Mouse (Mus musculus) heart, postnatal 0 days (tissue): ENCODE measurements around the gene Adgrf1. TPM values are rescaled to one million over a fixed set of nuclear protein-coding genes. Genes with fewer than 3 reads are reported as not detected.

Experiments
- ATAC-seq: fragments of 200-750 bp; cut with Nextera tagmentation; 2 replicates; pipeline ENCODE4 v1.8.0; 2017; ENCODE audit warnings: low read depth, moderate number of reproducible peaks, moderate library complexity; ENCODE audit not compliant: insufficient read depth
- DNase-seq: peaks from one replicate; pipeline ENCODE4 v3.0.0-alpha.2; 2016; ENCODE audit warnings: low spot score
- H3K27ac ChIP-seq: fragments of 300-500 bp; sonication (generic); 2 replicates; pipeline ENCODE4 v1.5.1; 2014; ENCODE audit warnings: low read depth, mild to moderate bottlenecking
- H3K27me3 ChIP-seq: fragments of 300-500 bp; sonication (generic); 2 replicates; pipeline ENCODE4 v1.6.1; 2014; ENCODE audit warnings: low read length, mixed read lengths; ENCODE audit not compliant: control insufficient read depth, insufficient read depth
- H3K36me3 ChIP-seq: fragments of 300-500 bp; sonication (generic); replicated peaks from 2 replicates; pipeline ENCODE4 v1.6.1; 2014; ENCODE audit warnings: low read length, mixed read lengths; ENCODE audit not compliant: control insufficient read depth, insufficient read depth
- H3K4me1 ChIP-seq: fragments of 300-500 bp; sonication (generic); 2 replicates; pipeline ENCODE4 v1.6.1; 2014; ENCODE audit warnings: antibody characterized with exemption; ENCODE audit not compliant: control insufficient read depth, insufficient read depth
- H3K4me2 ChIP-seq: fragments of 300-500 bp; sonication (generic); 2 replicates; pipeline ENCODE4 v1.6.1; 2014; ENCODE audit warnings: low read depth, mild to moderate bottlenecking, low read length, moderate library complexity
- H3K4me3 ChIP-seq: fragments of 300-500 bp; sonication (generic); 2 replicates; pipeline ENCODE4 v1.5.1; 2014; ENCODE audit warnings: low read depth, low read length
- H3K9ac ChIP-seq: fragments of 300-500 bp; sonication (generic); replicated peaks from 2 replicates; pipeline ENCODE4 v1.6.1; 2014; ENCODE audit warnings: low read depth, low read length, mixed read lengths
- H3K9me3 ChIP-seq: fragments of 300-500 bp; sonication (generic); replicated peaks from 2 replicates; pipeline ENCODE4 v1.6.1; 2016; ENCODE audit warnings: low read length; ENCODE audit not compliant: control insufficient read depth
- CTCF ChIP-seq: IDR thresholded peaks from 2 replicates; pipeline ENCODE4 v1.5.1; 2016; ENCODE audit warnings: antibody characterized with exemption, control low read depth, low read depth
- EP300 ChIP-seq: IDR thresholded peaks from 2 replicates; pipeline ENCODE4 v1.6.1; 2016; ENCODE audit warnings: antibody characterized with exemption, low read depth
- WGBS: fragments of 180-500 bp; shearing (Covaris S2); extraction: QIAGEN DNeasy Blood & Tissue Kit; methylation state at CpG from one replicate; pipeline ENCODE4 v1.1.7; 2014; 5-methylcytosine and 5-hydroxymethylcytosine counted together
- polyA plus RNA-seq: library from polyadenylated mRNA; unstranded; fragments of >200 nt; fragmentation: Nextera tagmentation; extraction: Ambion mirVana; gene quantifications from 2 replicates; pipeline ENCODE4 v1.2.1, GENCODE M21; 2015
- total RNA-seq: library from RNA; depleted of rRNA; stranded (reverse); fragments of >200 nt; gene quantifications from 2 replicates; pipeline ENCODE4 v1.2.3, GENCODE M21; 2014; ENCODE audit warnings: low replicate concordance

The Adgrf1 gene
- total and polyA plus RNA-seq, 2 experiments from 2014 or later = not detected

DNA sequence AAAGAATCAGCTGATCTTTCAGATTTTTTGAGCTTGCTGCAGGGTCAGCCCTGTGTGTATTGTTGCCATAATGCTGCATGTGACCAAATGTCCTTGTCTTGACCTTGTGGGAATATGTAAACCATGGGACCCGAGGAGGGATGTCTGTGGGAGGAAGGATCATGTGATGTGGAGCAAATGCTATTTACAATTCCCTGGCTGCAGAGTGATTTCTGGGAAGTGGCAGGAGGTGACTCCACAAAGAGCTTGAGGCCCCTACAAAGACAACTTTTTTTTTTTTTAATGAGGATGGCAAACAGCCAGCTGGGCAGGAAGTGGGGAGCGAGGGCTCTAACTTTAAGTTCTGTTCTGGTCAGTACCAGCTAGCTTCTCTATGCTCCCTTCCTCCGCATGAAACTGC is 20.5 kb upstream of the Adgrf1 start:
- no peaks in the 10 kb centered on the region for H3K27me3 ChIP-seq
- DNase-seq (no peak), ATAC-seq (peak; percentile 6; the same call in 1 of the 2 replicates)
- no peak overlapping the region for H3K4me3 ChIP-seq
- no peak overlapping the region for H3K9ac ChIP-seq
- 26% methylated on average over 3 of the region's 3 CpGs for WGBS
- TF ChIP-seq EP300 (no peak), CTCF (no peak)
- peaks cover 33% of the 10 kb centered on the region for H3K4me1 ChIP-seq
- no peaks in the 10 kb centered on the region for H3K36me3 ChIP-seq
- H3K27ac ChIP-seq = peak overlapping the region; percentile 36; the same call in 1 of the 2 replicates
- no peaks in the 10 kb centered on the region for H3K9me3 ChIP-seq
- no peak overlapping the region for H3K4me2 ChIP-seq

DNA sequence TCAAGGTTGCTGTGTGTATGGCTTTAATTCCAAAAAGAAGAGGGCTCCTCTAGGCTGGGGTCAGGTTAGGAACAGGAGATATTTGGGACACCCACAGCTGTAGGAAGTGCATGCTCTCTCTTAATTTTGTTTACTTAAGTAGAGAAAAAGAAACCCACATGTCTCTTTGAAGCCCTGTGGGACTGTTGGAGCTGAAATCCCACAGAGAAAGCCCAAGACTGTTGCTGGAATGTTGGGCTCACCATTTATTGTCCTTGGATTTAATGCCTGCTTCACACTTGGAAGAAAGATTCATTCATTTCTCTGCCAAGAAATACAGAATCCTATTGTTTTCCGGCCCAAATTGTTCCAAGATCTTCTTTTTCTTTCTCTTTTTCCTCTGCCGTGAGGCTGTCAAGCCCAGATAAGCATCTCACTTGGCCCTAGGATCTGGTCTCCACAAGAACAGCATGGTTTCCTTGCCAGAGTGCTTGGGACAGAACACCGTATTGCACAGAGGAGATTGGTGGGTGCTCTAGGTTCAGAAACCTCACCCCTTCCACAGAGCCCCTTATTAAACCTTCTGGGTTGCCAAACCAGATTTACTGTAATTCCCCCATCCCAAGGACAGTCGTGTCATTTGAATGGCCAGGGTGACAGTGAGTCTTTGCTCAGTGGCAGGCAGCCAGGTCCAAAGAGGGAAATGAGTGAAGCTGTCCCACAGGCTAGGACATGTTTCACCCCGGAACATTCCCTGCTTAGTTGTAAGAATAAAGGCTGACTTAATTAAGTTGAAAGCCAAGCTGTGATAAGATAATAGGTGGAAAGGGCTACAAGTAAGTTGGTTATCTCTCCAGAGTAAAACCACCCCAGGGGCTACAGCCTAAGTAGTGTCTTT is 18.6 kb upstream of the Adgrf1 start:
- Histone ChIP-seq H3K27ac (peak overlapping the region; percentile 39), H3K4me3 (no peak overlapping the region), H3K4me2 (no peak overlapping the region; the same call in 1 of the 2 replicates), H3K9me3 (no peaks in the 10 kb centered on the region), H3K36me3 (no peaks in the 10 kb centered on the region), H3K4me1 (peaks cover 37% of the 10 kb centered on the region), H3K9ac (no peak overlapping the region), H3K27me3 (no peaks in the 10 kb centered on the region)
- whole genome bisulfite sequencing = 29% methylated on average over 5 of the region's 5 CpGs
- ATAC-seq = peak; percentile 54
- DNase-seq = no peak
- TF ChIP-seq CTCF = no peak
- no peak for TF ChIP-seq EP300

DNA sequence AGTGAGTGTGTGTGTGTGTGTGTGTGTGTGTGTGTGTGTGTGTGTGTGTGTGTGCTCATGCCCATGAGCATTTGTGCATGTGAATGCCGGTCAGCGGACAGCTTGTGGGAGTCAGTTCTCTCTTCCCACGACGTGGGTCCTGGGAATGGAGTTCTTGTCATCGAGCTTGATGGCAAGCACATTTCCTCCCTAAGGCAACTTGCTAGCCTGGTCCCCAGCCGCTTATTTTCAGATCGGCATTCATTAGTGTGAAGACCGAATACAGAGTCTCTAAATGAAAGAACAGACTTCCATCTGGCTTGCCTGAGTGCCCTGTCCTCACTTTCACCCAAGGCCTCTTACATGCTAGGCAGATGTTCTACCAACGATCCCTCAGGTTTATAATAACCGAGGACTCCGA is 17.3 kb upstream of the Adgrf1 start:
- ATAC-seq (no peak), DNase-seq (no peak)
- no peak overlapping the region for H3K4me2 ChIP-seq
- WGBS = 68% methylated on average over 11 of the region's 11 CpGs
- no peaks in the 10 kb centered on the region for H3K36me3 ChIP-seq
- TF ChIP-seq EP300 (no peak), CTCF (no peak)
- no peaks in the 10 kb centered on the region for H3K27me3 ChIP-seq
- no peak overlapping the region for H3K27ac ChIP-seq
- H3K4me3 ChIP-seq = no peak overlapping the region
- H3K4me1 ChIP-seq = peaks cover 37% of the 10 kb centered on the region
- H3K9ac ChIP-seq = no peak overlapping the region
- no peaks in the 10 kb centered on the region for H3K9me3 ChIP-seq

DNA sequence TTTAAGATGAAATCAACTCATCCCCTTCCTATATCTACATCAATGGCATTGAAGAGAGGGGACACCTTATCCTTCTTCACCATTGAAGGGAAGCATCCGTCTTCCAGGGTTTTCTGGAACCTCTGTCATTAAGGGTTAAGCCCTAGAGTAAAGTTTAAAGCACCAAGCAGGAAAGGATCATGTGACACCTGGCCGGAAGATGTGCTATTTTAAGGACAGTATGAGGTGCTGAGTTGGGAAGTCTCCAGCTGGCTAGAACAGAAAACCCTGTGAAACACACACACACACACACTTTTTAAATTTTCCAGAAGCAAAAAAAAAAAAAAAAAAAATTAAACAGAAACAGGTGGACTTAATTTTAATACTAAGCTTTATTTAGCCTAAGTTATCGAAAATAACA is 15.9 kb upstream of the Adgrf1 start:
- Histone ChIP-seq H3K27ac (no peak overlapping the region), H3K36me3 (no peaks in the 10 kb centered on the region), H3K4me2 (no peak overlapping the region), H3K9ac (no peak overlapping the region), H3K27me3 (no peaks in the 10 kb centered on the region), H3K4me3 (no peak overlapping the region), H3K9me3 (no peaks in the 10 kb centered on the region), H3K4me1 (peaks cover 35% of the 10 kb centered on the region)
- WGBS = 37% methylated on average over 3 of the region's 3 CpGs
- ATAC-seq (peak; percentile 65), DNase-seq (peak; percentile 37)
- no peak for TF ChIP-seq EP300
- no peak for TF ChIP-seq CTCF

DNA sequence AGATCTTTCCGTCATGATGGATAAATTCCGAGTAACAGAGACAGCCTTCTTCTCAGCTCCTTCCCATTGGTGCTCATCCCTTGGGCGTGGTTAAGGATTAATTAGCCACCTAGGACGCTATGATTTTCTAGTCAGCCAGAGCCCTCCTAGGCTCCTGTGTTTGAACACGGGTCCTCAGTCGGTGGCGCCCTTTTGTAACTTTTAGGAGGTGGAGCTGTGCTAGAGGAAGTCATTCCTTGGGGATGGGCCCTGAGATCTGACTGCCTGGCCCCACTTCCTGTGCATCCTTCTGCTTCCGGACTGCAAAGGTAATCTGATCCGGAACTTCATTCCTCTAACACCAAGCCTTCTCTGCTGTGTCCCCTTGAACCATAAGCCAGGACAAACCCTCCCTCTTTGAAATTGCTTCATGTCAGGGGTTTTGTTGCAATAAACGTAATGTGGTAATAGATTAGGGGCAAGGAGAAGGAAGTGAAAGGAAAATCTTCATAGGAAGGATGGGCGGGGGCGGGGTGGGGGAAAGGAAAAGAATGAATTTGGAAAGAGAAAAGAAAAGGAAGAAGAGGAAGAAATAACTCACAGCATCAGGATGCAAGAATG is 13.5 kb upstream of the Adgrf1 start:
- Histone ChIP-seq H3K4me3 (no peak overlapping the region), H3K9me3 (no peaks in the 10 kb centered on the region), H3K27ac (no peak overlapping the region), H3K9ac (no peak overlapping the region), H3K4me2 (no peak overlapping the region), H3K27me3 (no peaks in the 10 kb centered on the region), H3K4me1 (peaks cover 20% of the 10 kb centered on the region), H3K36me3 (no peaks in the 10 kb centered on the region)
- ATAC-seq (no peak), DNase-seq (no peak)
- WGBS = 65% methylated on average over 12 of the region's 12 CpGs
- TF ChIP-seq EP300 (no peak), CTCF (no peak)
